Mouse (Mus musculus): ENCODE data around the gene Adipoq. TPM values are rescaled to one million over a fixed set of nuclear protein-coding genes. Genes with fewer than 3 reads are reported as not detected.

Gene Adipoq
- polyA plus RNA-seq, 1 experiment from 2014 or later: not detected

- H3K9ac ChIP-seq: no peak overlapping the region
- no peaks in the 10 kb centered on the region for H3K27me3 ChIP-seq
- no peak for ATAC-seq (ENCODE audit: insufficient number of reproducible peaks, insufficient read depth, low FRiP score, low TSS enrichment)
- WGBS: 47% methylated on average over 2 of the region's 2 CpGs
- no peaks in the 10 kb centered on the region for H3K4me1 ChIP-seq
- H3K27ac ChIP-seq: no peak overlapping the region
- no peak overlapping the region for H3K4me2 ChIP-seq (replicated peaks)
- H3K36me3 ChIP-seq: no peaks in the 10 kb centered on the region
- no peaks in the 10 kb centered on the region for H3K9me3 ChIP-seq
- no peak overlapping the region for H3K4me3 ChIP-seq
These were observed 2.6 kb downstream of the Adipoq start for GRCm38 (mm10) chr16:23148936-23149335.

GRCm38 (mm10) chr16:23149396-23149795 is 3.1 kb downstream of the Adipoq start:
- no peak overlapping the region for H3K9ac ChIP-seq
- H3K4me2 ChIP-seq (replicated peaks): no peak overlapping the region
- no peaks in the 10 kb centered on the region for H3K9me3 ChIP-seq
- no peaks in the 10 kb centered on the region for H3K36me3 ChIP-seq
- H3K27me3 ChIP-seq: no peaks in the 10 kb centered on the region
- no peak for ATAC-seq (ENCODE audit: insufficient number of reproducible peaks, insufficient read depth, low FRiP score, low TSS enrichment)
- H3K4me1 ChIP-seq: no peaks in the 10 kb centered on the region
- no peak overlapping the region for H3K27ac ChIP-seq
- H3K4me3 ChIP-seq: no peak overlapping the region
- WGBS: 69% methylated on average over 8 of the region's 8 CpGs

GRCm38 (mm10) chr16:23151423-23151822 is 5.1 kb downstream of the Adipoq start:
- no peaks in the 10 kb centered on the region for H3K9me3 ChIP-seq
- WGBS: 14% methylated on average over 2 of the region's 2 CpGs
- H3K36me3 ChIP-seq: no peaks in the 10 kb centered on the region
- no peak overlapping the region for H3K4me2 ChIP-seq (replicated peaks)
- no peaks in the 10 kb centered on the region for H3K27me3 ChIP-seq
- no peak overlapping the region for H3K9ac ChIP-seq
- no peak overlapping the region for H3K4me3 ChIP-seq
- ATAC-seq (ENCODE audit: insufficient number of reproducible peaks, insufficient read depth, low FRiP score, low TSS enrichment): no peak
- H3K4me1 ChIP-seq: no peaks in the 10 kb centered on the region
- H3K27ac ChIP-seq: no peak overlapping the region

GRCm38 (mm10) chr16:23154261-23154660 is 7.9 kb downstream of the Adipoq start:
- 80% methylated on average over 5 of the region's 5 CpGs for WGBS
- no peak overlapping the region for H3K4me3 ChIP-seq
- H3K9me3 ChIP-seq: no peaks in the 10 kb centered on the region
- no peak overlapping the region for H3K4me2 ChIP-seq (replicated peaks)
- no peaks in the 10 kb centered on the region for H3K27me3 ChIP-seq
- no peaks in the 10 kb centered on the region for H3K36me3 ChIP-seq
- ATAC-seq (ENCODE audit: insufficient number of reproducible peaks, insufficient read depth, low FRiP score, low TSS enrichment): no peak
- H3K27ac ChIP-seq: no peak overlapping the region
- no peak overlapping the region for H3K9ac ChIP-seq
- H3K4me1 ChIP-seq: no peaks in the 10 kb centered on the region

- 91% methylated on average over 13 of the region's 13 CpGs for WGBS
- H3K36me3 ChIP-seq: no peaks in the 10 kb centered on the region
- no peaks in the 10 kb centered on the region for H3K9me3 ChIP-seq
- ATAC-seq (ENCODE audit: insufficient number of reproducible peaks, insufficient read depth, low FRiP score, low TSS enrichment): no peak
- no peak overlapping the region for H3K4me3 ChIP-seq
- H3K4me1 ChIP-seq: no peaks in the 10 kb centered on the region
- H3K27me3 ChIP-seq: no peaks in the 10 kb centered on the region
- H3K9ac ChIP-seq: no peak overlapping the region
- H3K4me2 ChIP-seq (replicated peaks): no peak overlapping the region
- H3K27ac ChIP-seq: no peak overlapping the region
These were observed 10.7 kb downstream of the Adipoq start for GRCm38 (mm10) chr16:23157013-23157412.

- no peaks in the 10 kb centered on the region for H3K36me3 ChIP-seq
- H3K9ac ChIP-seq: no peak overlapping the region
- WGBS: 87% methylated on average over 7 of the region's 7 CpGs
- H3K27me3 ChIP-seq: no peaks in the 10 kb centered on the region
- H3K27ac ChIP-seq: no peak overlapping the region
- no peak overlapping the region for H3K4me3 ChIP-seq
- no peak for ATAC-seq (ENCODE audit: insufficient number of reproducible peaks, insufficient read depth, low FRiP score, low TSS enrichment)
- no peaks in the 10 kb centered on the region for H3K9me3 ChIP-seq
- no peak overlapping the region for H3K4me2 ChIP-seq (replicated peaks)
- no peaks in the 10 kb centered on the region for H3K4me1 ChIP-seq
These were observed 12.0 kb downstream of the Adipoq start for GRCm38 (mm10) chr16:23158292-23158691.

- no peak overlapping the region for H3K4me3 ChIP-seq
- 63% methylated on average over 2 of the region's 2 CpGs for WGBS
- H3K4me1 ChIP-seq: no peaks in the 10 kb centered on the region
- H3K9ac ChIP-seq: no peak overlapping the region
- ATAC-seq (ENCODE audit: insufficient number of reproducible peaks, insufficient read depth, low FRiP score, low TSS enrichment): no peak
- H3K27ac ChIP-seq: no peak overlapping the region
- no peak overlapping the region for H3K4me2 ChIP-seq (replicated peaks)
- H3K27me3 ChIP-seq: no peaks in the 10 kb centered on the region
- no peaks in the 10 kb centered on the region for H3K36me3 ChIP-seq
- no peaks in the 10 kb centered on the region for H3K9me3 ChIP-seq
These were observed 12.6 kb downstream of the Adipoq start for GRCm38 (mm10) chr16:23158957-23159356.

- H3K4me2 ChIP-seq (replicated peaks): no peak overlapping the region
- no peak overlapping the region for H3K9ac ChIP-seq
- WGBS: 79% methylated on average over 2 of the region's 2 CpGs
- no peaks in the 10 kb centered on the region for H3K9me3 ChIP-seq
- no peaks in the 10 kb centered on the region for H3K36me3 ChIP-seq
- no peak for ATAC-seq (ENCODE audit: insufficient number of reproducible peaks, insufficient read depth, low FRiP score, low TSS enrichment)
- no peak overlapping the region for H3K4me3 ChIP-seq
- no peak overlapping the region for H3K27ac ChIP-seq
- no peaks in the 10 kb centered on the region for H3K4me1 ChIP-seq
- H3K27me3 ChIP-seq: no peaks in the 10 kb centered on the region
These were observed 13.4 kb downstream of the Adipoq start for GRCm38 (mm10) chr16:23159749-23160148.

- H3K4me2 ChIP-seq (replicated peaks): no peak overlapping the region
- WGBS: 74% methylated on average over 3 of the region's 3 CpGs
These were observed 15.8 kb downstream of the Adipoq start for GRCm38 (mm10) chr16:23162116-23162515.

GRCm38 (mm10) chr16:23164443-23164842 is 18.1 kb downstream of the Adipoq start:
- WGBS: 64% methylated on average over 6 of the region's 6 CpGs
- H3K4me3 ChIP-seq: no peak overlapping the region
- H3K9me3 ChIP-seq: no peaks in the 10 kb centered on the region
- H3K4me1 ChIP-seq: no peaks in the 10 kb centered on the region
- no peaks in the 10 kb centered on the region for H3K36me3 ChIP-seq
- no peak overlapping the region for H3K4me2 ChIP-seq (replicated peaks)
- no peak for ATAC-seq (ENCODE audit: insufficient number of reproducible peaks, insufficient read depth, low FRiP score, low TSS enrichment)
- no peak overlapping the region for H3K27ac ChIP-seq
- no peak overlapping the region for H3K9ac ChIP-seq
- H3K27me3 ChIP-seq: no peaks in the 10 kb centered on the region

More at GRCm38 (mm10) chr16:23162116-23162515, 15.8 kb downstream of the Adipoq start:
- Histone ChIP-seq H3K9ac (no peak overlapping the region), H3K9me3 (no peaks in the 10 kb centered on the region), H3K4me1 (no peaks in the 10 kb centered on the region), H3K27me3 (no peaks in the 10 kb centered on the region), H3K27ac (no peak overlapping the region), H3K4me3 (no peak overlapping the region), H3K36me3 (no peaks in the 10 kb centered on the region)
- ATAC-seq (ENCODE audit: insufficient number of reproducible peaks, insufficient read depth, low FRiP score, low TSS enrichment): no peak

- Histone ChIP-seq H3K4me1 (no peaks in the 10 kb centered on the region), H3K4me2 (replicated peaks) (no peak overlapping the region), H3K36me3 (no peaks in the 10 kb centered on the region), H3K9ac (no peak overlapping the region), H3K4me3 (no peak overlapping the region), H3K27me3 (no peaks in the 10 kb centered on the region), H3K9me3 (no peaks in the 10 kb centered on the region), H3K27ac (no peak overlapping the region)
- no peak for ATAC-seq (ENCODE audit: insufficient number of reproducible peaks, insufficient read depth, low FRiP score, low TSS enrichment)
- WGBS: 63% methylated on average over 9 of the region's 9 CpGs
These were observed 19.1 kb downstream of the Adipoq start for GRCm38 (mm10) chr16:23165441-23165840.

- Histone ChIP-seq H3K27me3 (no peaks in the 10 kb centered on the region), H3K4me1 (no peaks in the 10 kb centered on the region), H3K4me3 (no peak overlapping the region), H3K36me3 (no peaks in the 10 kb centered on the region), H3K9ac (no peak overlapping the region), H3K27ac (no peak overlapping the region), H3K4me2 (replicated peaks) (no peak overlapping the region), H3K9me3 (no peaks in the 10 kb centered on the region)
- ATAC-seq (ENCODE audit: insufficient number of reproducible peaks, insufficient read depth, low FRiP score, low TSS enrichment): no peak
- WGBS: 96% methylated on average over 1 of the region's 1 CpGs
These were observed 20.3 kb downstream of the Adipoq start for GRCm38 (mm10) chr16:23166646-23167045.

GRCm38 (mm10) chr16:23167079-23167478 is 20.7 kb downstream of the Adipoq start:
- WGBS: 65% methylated on average over 5 of the region's 5 CpGs
- Histone ChIP-seq H3K36me3 (no peaks in the 10 kb centered on the region), H3K4me3 (no peak overlapping the region), H3K27ac (no peak overlapping the region), H3K9ac (no peak overlapping the region), H3K27me3 (no peaks in the 10 kb centered on the region), H3K4me1 (no peaks in the 10 kb centered on the region), H3K4me2 (replicated peaks) (no peak overlapping the region), H3K9me3 (no peaks in the 10 kb centered on the region)
- no peak for ATAC-seq (ENCODE audit: insufficient number of reproducible peaks, insufficient read depth, low FRiP score, low TSS enrichment)

All from embryonic facial prominence, embryonic 12.5 days (tissue).